Mouse (Mus musculus): ENCODE measurements at regions not wholly inside any gene's neighbourhood (a gene's known extent, or its start where the extent isn't known, plus 50 kb on each side); places are given as distances from the start of the nearest gene placed in this dataset.

DNA sequence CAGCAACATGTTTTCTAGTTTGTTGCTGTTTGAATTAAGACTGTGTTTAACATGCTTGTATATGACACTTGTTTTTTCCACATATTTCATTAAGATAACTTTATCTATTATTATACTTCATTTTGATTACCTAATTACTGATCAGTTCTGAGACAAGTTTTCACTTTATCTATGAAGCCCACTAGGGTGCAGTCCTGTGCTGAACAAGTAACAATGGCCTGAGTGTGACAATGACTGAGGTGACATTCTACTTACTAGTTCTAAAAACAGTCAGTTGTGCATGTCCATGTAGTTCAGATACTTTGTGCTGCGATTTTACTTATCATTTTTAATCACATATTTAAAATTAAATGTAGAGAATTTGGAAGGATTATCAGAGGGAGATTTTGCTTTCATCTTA is 1795.2 kb upstream of the Gm37988 start:
- intact Hi-C loops (cut with DNase I) = no loop called here
- H3K4me3 ChIP-seq = no peak overlapping the region
- no peaks in the 10 kb centered on the region for H3K4me1 ChIP-seq (ENCODE audit: control insufficient read depth, insufficient read depth, low read length)
- 40% methylated on average over 1 of the region's 1 CpGs for WGBS
- no peaks in the 10 kb centered on the region for H3K79me2 ChIP-seq (replicated peaks; ENCODE audit: control insufficient read depth, insufficient read depth, low read length)
- H3K27me3 ChIP-seq (ENCODE audit: control insufficient read depth, insufficient read depth, low read length) = no peaks in the 10 kb centered on the region
- peak; percentile 45 for TF ChIP-seq CTCF (IDR thresholded peaks at IDR 0.05)
- no peak for TF ChIP-seq EP300 (IDR thresholded peaks at IDR 0.05; ENCODE audit: insufficient read depth, low read depth, low read length)
- no peak overlapping the region for H3K27ac ChIP-seq
- H3K9ac ChIP-seq (ENCODE audit: low read depth, low read length) = no peak overlapping the region
- H3K36me3 ChIP-seq (ENCODE audit: control insufficient read depth, insufficient read depth, low read length) = no peaks in the 10 kb centered on the region
- no peak for DNase-seq

DNA sequence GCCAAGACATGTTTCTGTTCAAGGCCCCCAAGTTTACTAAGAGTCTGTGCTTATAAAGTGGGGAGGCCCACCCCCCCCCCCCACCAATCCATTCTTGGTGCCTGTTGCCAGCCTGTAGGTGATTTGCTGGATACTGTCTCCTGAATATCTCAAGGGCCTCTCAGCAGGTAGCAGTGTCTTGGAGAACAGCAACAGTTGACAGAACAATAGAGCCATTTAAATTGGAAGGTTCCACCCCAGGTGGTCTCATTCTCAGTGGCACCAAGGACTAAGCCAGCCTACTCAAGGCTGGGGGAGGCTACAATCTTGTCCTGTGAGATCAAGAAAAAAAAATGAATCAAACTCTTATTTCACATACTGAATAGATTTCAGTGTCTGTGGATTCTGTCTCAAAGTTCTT is 1744.9 kb upstream of the Gm37988 start:
- DNase-seq = no peak
- no peaks in the 10 kb centered on the region for H3K79me2 ChIP-seq (replicated peaks; ENCODE audit: control insufficient read depth, insufficient read depth, low read length)
- H3K36me3 ChIP-seq (ENCODE audit: control insufficient read depth, insufficient read depth, low read length) = no peaks in the 10 kb centered on the region
- H3K4me3 ChIP-seq = no peak overlapping the region
- no peak overlapping the region for H3K9ac ChIP-seq (ENCODE audit: low read depth, low read length)
- TF ChIP-seq CTCF (IDR thresholded peaks at IDR 0.05) = no peak
- TF ChIP-seq POLR2A (IDR thresholded peaks at IDR 0.05; ENCODE audit: insufficient read depth, low read depth, low read length) = no peak
- no peak for TF ChIP-seq EP300 (IDR thresholded peaks at IDR 0.05; ENCODE audit: insufficient read depth, low read depth, low read length)
- intact Hi-C loops (cut with DNase I) = no loop called here
- H3K27ac ChIP-seq = no peak overlapping the region
- no peaks in the 10 kb centered on the region for H3K27me3 ChIP-seq (ENCODE audit: control insufficient read depth, insufficient read depth, low read length)
- no peaks in the 10 kb centered on the region for H3K4me1 ChIP-seq (ENCODE audit: control insufficient read depth, insufficient read depth, low read length)

DNA sequence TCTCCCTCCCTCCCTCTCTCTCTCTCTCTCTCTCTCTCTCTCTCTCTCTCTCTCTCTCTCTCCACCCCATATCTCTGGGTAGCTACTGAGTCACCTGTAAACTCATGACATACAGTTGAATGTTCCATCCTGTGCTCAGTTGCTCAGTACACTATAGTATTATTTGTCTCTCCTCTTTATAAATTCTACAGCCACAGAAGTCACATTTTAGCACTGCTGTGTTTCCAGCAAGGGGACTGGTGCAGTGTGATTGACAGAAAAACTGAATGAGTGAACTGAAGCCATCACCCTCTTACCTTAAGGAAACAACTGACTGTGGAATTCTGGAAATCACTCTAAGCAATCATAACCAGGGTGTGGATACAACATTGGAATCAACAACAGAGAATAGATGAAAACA is 1713.3 kb upstream of the Gm37988 start:
- no peaks in the 10 kb centered on the region for H3K36me3 ChIP-seq (ENCODE audit: control insufficient read depth, insufficient read depth, low read length)
- H3K79me2 ChIP-seq (replicated peaks; ENCODE audit: control insufficient read depth, insufficient read depth, low read length) = no peaks in the 10 kb centered on the region
- no peak overlapping the region for H3K9ac ChIP-seq (ENCODE audit: low read depth, low read length)
- TF ChIP-seq POLR2A (IDR thresholded peaks at IDR 0.05; ENCODE audit: insufficient read depth, low read depth, low read length) (no peak), EP300 (IDR thresholded peaks at IDR 0.05; ENCODE audit: insufficient read depth, low read depth, low read length) (no peak), CTCF (IDR thresholded peaks at IDR 0.05) (no peak)
- no peak overlapping the region for H3K27ac ChIP-seq
- no peaks in the 10 kb centered on the region for H3K4me1 ChIP-seq (ENCODE audit: control insufficient read depth, insufficient read depth, low read length)
- no peaks in the 10 kb centered on the region for H3K27me3 ChIP-seq (ENCODE audit: control insufficient read depth, insufficient read depth, low read length)
- no peak for DNase-seq
- no peak overlapping the region for H3K4me3 ChIP-seq
- intact Hi-C loops (cut with DNase I) = no loop called here

DNA sequence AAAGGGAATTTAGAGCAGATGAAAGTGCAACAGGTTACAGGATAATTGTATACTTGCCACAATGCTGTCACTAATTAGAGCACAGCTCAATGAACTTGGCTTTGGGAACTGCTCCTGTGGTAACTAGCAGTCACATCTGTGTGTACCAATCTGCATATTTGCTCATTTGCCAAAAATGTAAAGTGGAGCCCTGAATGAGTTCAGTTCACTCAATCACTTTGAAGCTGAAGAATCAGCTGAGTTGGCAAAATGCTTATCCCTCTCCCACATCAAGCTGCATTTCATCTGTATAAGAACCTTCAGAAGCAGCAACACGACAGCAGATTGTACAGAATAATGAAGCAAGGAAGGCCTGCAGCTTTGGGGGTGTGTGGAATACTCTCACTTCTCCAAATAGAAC is 1712.8 kb upstream of the Gm37988 start:
- Histone ChIP-seq H3K9ac (ENCODE audit: low read depth, low read length) (no peak overlapping the region), H3K36me3 (ENCODE audit: control insufficient read depth, insufficient read depth, low read length) (no peaks in the 10 kb centered on the region), H3K27ac (no peak overlapping the region), H3K4me1 (ENCODE audit: control insufficient read depth, insufficient read depth, low read length) (no peaks in the 10 kb centered on the region), H3K4me3 (no peak overlapping the region), H3K27me3 (ENCODE audit: control insufficient read depth, insufficient read depth, low read length) (no peaks in the 10 kb centered on the region), H3K79me2 (replicated peaks; ENCODE audit: control insufficient read depth, insufficient read depth, low read length) (no peaks in the 10 kb centered on the region)
- no peak for DNase-seq
- WGBS = 52% methylated on average over 1 of the region's 1 CpGs
- no peak for TF ChIP-seq EP300 (IDR thresholded peaks at IDR 0.05; ENCODE audit: insufficient read depth, low read depth, low read length)
- TF ChIP-seq CTCF (IDR thresholded peaks at IDR 0.05) = no peak
- TF ChIP-seq POLR2A (IDR thresholded peaks at IDR 0.05; ENCODE audit: insufficient read depth, low read depth, low read length) = no peak
- intact Hi-C loops (cut with DNase I) = no loop called here

DNA sequence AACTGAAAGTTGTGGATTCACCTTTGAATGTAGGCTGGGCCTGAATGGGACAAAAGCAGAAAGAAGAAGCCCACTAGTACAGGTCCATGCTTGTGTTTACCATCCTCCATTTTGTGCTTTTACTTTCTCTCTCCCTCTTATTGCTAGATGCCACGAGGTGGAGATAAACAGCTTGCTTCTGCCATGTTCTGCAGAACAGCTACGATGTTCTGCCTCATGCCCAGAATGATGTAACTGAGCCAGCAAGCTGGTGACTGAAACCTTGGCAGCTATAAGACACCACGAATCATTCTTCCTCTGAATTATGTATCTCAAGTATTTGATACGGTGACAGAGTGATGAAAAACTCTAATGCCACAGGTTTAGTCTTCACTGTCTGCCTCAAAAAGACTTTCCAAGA is 1694.1 kb upstream of the Gm37988 start:
- Histone ChIP-seq H3K36me3 (ENCODE audit: control insufficient read depth, insufficient read depth, low read length) (no peaks in the 10 kb centered on the region), H3K4me3 (no peak overlapping the region), H3K4me1 (ENCODE audit: control insufficient read depth, insufficient read depth, low read length) (no peaks in the 10 kb centered on the region; the same call in 1 of the 2 replicates), H3K27me3 (ENCODE audit: control insufficient read depth, insufficient read depth, low read length) (no peaks in the 10 kb centered on the region), H3K9ac (ENCODE audit: low read depth, low read length) (no peak overlapping the region), H3K27ac (no peak overlapping the region), H3K79me2 (replicated peaks; ENCODE audit: control insufficient read depth, insufficient read depth, low read length) (no peaks in the 10 kb centered on the region)
- TF ChIP-seq EP300 (IDR thresholded peaks at IDR 0.05; ENCODE audit: insufficient read depth, low read depth, low read length) = no peak
- TF ChIP-seq CTCF (IDR thresholded peaks at IDR 0.05) = no peak
- no peak for TF ChIP-seq POLR2A (IDR thresholded peaks at IDR 0.05; ENCODE audit: insufficient read depth, low read depth, low read length)
- WGBS = 62% methylated on average over 4 of the region's 4 CpGs
- intact Hi-C loops (cut with DNase I) = no loop called here
- no peak for DNase-seq

DNA sequence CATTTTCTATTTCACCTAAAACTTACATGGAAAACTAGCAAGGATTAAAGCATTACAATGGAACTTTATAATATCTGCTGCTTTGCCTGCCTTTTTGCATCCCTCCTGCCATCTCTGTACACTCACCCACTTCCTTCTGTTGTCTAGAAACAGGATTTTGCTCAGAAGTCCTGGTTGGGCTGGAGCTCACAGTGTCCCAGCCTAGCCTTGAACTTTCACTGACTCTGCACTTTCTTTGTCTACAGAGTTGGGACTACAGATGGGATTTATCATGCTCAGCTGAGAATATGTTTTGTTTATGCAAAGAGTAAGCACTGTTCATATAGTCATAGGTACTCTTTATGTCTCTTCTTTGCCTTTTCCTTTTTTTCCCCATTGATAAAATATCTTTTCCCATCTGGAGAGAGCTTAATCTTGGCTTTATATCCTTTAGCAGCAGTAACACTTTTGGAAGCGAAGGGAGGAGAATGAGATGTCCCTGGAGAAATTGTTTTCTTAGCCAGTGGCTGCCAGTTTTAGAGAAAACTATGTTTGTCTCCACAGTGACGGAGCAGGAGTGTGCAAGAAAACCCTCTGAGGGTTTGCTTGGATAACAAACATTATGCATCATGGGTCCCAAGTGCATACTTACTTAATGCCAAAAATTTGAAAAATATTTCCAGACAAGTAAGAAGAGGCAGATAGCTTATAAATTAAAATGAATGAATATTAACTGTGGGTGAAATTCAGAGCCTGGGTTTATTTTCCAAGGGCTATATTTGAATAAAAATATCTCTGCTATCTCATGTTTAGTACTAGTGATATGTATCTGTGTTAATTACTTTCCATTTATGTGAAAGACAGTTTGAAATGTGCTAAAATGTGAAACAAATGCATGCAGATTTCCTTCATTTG is 1687.9 kb upstream of the Gm37988 start:
- 19% methylated on average over 2 of the region's 2 CpGs for WGBS
- DNase-seq = peak in 1 of 2 experiments; percentile 18
- intact Hi-C loops (cut with DNase I) = no loop called here

More for the DNA sequence above, 1687.9 kb upstream of the Gm37988 start:
- Histone ChIP-seq H3K4me1 (ENCODE audit: control insufficient read depth, insufficient read depth, low read length) (peaks cover 2% of the 10 kb centered on the region), H3K27me3 (ENCODE audit: control insufficient read depth, insufficient read depth, low read length) (no peaks in the 10 kb centered on the region), H3K9ac (ENCODE audit: low read depth, low read length) (no peak overlapping the region), H3K4me3 (no peak overlapping the region), H3K79me2 (replicated peaks; ENCODE audit: control insufficient read depth, insufficient read depth, low read length) (no peaks in the 10 kb centered on the region), H3K27ac (peak overlapping the region; percentile 76), H3K36me3 (ENCODE audit: control insufficient read depth, insufficient read depth, low read length) (peaks cover 6% of the 10 kb centered on the region)
- TF ChIP-seq CTCF (IDR thresholded peaks at IDR 0.05) (no peak), EP300 (IDR thresholded peaks at IDR 0.05; ENCODE audit: insufficient read depth, low read depth, low read length) (no peak), POLR2A (IDR thresholded peaks at IDR 0.05; ENCODE audit: insufficient read depth, low read depth, low read length) (no peak)

All from heart, adult 2 months (tissue).